Mouse (Mus musculus) liver, embryonic 12.5 days (tissue): ENCODE measurements at regions not wholly inside any gene's neighbourhood (a gene's known extent, or its start where the extent isn't known, plus 50 kb on each side); places are given as distances from the start of the nearest gene placed in this dataset.

Experiments used
- ATAC-seq: fragments of 200-750 bp; cut with Nextera tagmentation; 2 replicates; pipeline ENCODE4 v1.8.0; 2017; ENCODE audit warnings: moderate number of reproducible peaks, mild to moderate bottlenecking, moderate library complexity
- H3K27ac ChIP-seq: fragments of 300-500 bp; sonication (generic); 2 replicates; pipeline ENCODE4 v1.5.1; 2016; ENCODE audit warnings: mild to moderate bottlenecking
- H3K27me3 ChIP-seq: fragments of 300-500 bp; sonication (generic); replicated peaks from 2 replicates; pipeline ENCODE4 v1.6.1; 2016; ENCODE audit warnings: mild to moderate bottlenecking, moderate library complexity
- H3K36me3 ChIP-seq: fragments of 300-500 bp; sonication (generic); 2 replicates; pipeline ENCODE4 v1.6.1; 2016; ENCODE audit warnings: mild to moderate bottlenecking, moderate library complexity
- H3K4me1 ChIP-seq: fragments of 300-500 bp; sonication (generic); 2 replicates; pipeline ENCODE4 v1.6.1; 2016
- H3K4me2 ChIP-seq: fragments of 300-500 bp; sonication (generic); 2 replicates; pipeline ENCODE4 v1.6.1; 2016; ENCODE audit warnings: mild to moderate bottlenecking, moderate library complexity
- H3K4me3 ChIP-seq: fragments of 300-500 bp; sonication (generic); 2 replicates; pipeline ENCODE4 v1.5.1; 2016; ENCODE audit warnings: mild to moderate bottlenecking, moderate library complexity
- H3K9ac ChIP-seq: fragments of 300-500 bp; sonication (generic); 2 replicates; pipeline ENCODE4 v1.6.1; 2016; ENCODE audit warnings: mild to moderate bottlenecking, moderate library complexity
- H3K9me3 ChIP-seq: fragments of 300-500 bp; sonication (generic); replicated peaks from 2 replicates; pipeline ENCODE4 v1.6.1; 2016; ENCODE audit warnings: mild to moderate bottlenecking, moderate library complexity
- WGBS: fragments of 180-500 bp; shearing (Covaris S2); methylation state at CpG from one replicate; pipeline ENCODE4 v1.1.7; 2016; ENCODE audit not compliant: insufficient replicate concordance; 5-methylcytosine and 5-hydroxymethylcytosine counted together

DNA sequence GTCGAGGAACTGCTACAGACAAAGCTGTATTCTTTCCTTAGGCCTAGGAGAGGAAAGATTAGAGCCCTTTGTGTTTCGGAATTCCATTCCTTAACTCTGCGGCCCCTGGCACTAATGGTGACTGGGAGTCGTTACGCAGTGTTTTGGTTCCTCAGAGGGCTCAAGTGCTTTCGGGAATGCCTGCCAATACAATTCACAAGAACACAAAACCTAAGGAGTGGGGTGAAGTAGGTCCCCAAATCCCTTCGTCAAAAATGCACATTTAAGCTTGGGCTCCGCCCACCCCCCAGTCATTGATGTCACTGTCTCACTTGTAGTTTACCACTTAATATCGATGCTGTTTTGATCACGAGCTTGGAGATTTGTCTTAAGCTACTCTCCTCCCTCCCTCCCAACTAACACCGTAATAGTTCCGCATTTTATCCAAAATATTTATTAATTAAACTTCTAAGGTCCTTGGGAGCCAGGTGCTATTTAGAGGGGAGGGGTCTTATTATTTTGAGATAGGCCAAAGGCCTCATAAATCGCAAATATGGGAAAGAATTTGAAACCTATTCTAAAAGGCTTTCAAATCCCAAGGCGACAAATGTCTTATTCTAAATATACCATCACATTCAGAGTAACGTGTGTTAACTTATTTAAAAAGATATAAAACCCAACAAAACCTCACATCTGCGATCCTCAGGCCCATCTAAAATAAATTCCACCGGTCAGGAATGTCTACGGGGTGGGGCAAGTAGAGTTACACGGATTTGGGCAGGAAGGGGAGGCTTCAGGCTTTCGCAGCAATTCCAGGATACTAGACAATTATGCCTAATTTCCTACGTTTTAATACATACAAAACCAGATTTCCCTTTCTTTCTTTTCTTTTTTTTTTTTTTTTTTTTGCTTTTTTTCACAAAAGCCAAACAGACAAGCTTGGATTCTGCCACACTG lies 75.6 kb upstream of the Chd2 start:
- peak overlapping the region; percentile 80 for H3K4me2 ChIP-seq
- peak overlapping the region; percentile 98 for H3K27ac ChIP-seq
- peak overlapping the region; percentile 79 for H3K4me3 ChIP-seq
- H3K9me3 ChIP-seq, result no peaks in the 10 kb centered on the region
- no peak for ATAC-seq
- H3K4me1 ChIP-seq, result peaks cover 37% of the 10 kb centered on the region
- WGBS, result 20% methylated on average over 21 of the region's 21 CpGs
- no peaks in the 10 kb centered on the region for H3K36me3 ChIP-seq
- H3K9ac ChIP-seq, result peak overlapping the region; percentile 93
- H3K27me3 ChIP-seq, result no peaks in the 10 kb centered on the region

DNA sequence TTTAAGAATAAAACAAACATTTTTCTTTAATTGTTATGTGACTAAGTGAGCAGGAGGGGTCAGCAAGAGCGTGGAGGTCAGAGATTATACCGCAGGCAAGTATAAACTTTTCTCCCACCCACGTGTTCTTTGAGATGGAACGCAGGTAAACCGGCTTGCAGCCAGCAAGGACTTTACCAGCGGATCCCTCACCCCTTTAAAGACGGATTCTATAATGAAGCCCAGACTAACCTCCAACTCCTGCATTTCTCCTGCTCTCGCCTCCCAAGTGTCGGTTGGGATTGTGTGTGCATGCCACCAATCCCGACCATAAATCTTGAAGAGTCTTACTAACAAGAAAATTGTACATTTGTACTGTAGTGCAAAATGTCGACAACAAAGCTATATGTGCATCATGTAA lies 74.4 kb upstream of the Chd2 start:
- Histone ChIP-seq H3K27ac (peak overlapping the region; percentile 98; the same call in 1 of the 2 replicates), H3K27me3 (no peaks in the 10 kb centered on the region), H3K4me2 (no peak overlapping the region), H3K36me3 (no peaks in the 10 kb centered on the region), H3K9ac (0 out of 2 replicates have a peak overlapping the region, but pooled peaks have one; percentile 2), H3K4me1 (peaks cover 37% of the 10 kb centered on the region), H3K9me3 (no peaks in the 10 kb centered on the region), H3K4me3 (no peak overlapping the region)
- WGBS, result 68% methylated on average over 11 of the region's 11 CpGs
- ATAC-seq, result no peak

DNA sequence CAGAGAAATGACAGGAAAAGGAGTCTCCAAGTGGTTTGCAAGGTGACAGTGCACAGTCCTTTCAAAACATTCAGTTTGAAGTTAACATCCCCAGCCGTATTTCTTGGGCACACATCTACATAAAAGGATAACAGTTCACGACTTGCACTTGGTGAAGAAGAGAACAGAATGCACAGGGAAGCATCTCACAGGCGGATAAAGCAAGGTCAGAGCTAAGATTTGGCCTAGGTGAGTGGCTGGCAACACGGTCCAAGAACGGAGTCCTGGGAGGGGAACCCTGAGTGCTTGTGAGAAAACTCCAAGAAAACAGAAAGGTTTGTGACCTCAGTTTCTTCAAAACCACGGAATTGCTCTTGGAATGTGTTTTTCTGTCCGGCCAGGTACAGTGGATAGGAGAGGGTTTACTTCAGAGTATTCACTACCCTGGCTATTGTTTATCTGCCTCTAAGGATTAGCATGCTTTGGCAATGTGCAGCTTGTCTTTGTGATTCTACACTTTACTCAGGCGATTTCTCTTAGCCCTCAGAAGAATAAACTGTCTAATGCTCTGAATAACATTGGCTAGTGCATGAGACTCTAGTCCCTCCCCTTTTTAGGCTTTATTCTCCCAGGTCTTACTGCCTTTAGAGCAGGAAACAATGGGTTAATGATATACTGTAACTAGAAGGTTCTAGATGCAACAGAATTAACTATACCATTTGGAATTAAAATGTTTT lies 73.4 kb upstream of the Chd2 start:
- WGBS, result 72% methylated on average over 8 of the region's 8 CpGs
- no peak for ATAC-seq

DNA sequence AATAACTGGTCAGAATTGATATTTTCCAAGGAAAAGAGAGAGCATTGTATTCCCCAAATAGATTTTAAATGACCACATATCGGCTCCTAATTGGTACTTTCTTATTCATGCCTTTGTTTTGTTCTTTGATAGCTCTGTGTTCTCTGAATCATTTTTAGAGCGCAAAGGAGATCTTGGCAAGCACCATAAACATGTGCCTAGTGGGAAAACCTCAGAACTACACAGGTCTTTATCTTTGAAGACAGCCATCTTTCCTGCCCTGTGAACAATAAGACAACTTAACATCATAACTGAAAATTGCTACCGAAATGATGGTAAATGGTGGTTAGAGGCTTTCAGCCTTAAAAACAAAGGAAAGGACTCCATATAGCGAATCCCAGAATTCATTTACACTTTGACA lies 72.7 kb upstream of the Chd2 start:
- no peak overlapping the region for H3K4me3 ChIP-seq
- WGBS, result 74% methylated on average over 4 of the region's 4 CpGs
- no peaks in the 10 kb centered on the region for H3K9me3 ChIP-seq
- H3K36me3 ChIP-seq, result no peaks in the 10 kb centered on the region
- no peaks in the 10 kb centered on the region for H3K27me3 ChIP-seq
- peaks cover 30% of the 10 kb centered on the region for H3K4me1 ChIP-seq
- no peak overlapping the region for H3K4me2 ChIP-seq
- no peak overlapping the region for H3K9ac ChIP-seq
- no peak overlapping the region for H3K27ac ChIP-seq
- ATAC-seq, result no peak

More for the DNA sequence above, 73.4 kb upstream of the Chd2 start:
- H3K4me1 ChIP-seq, result peaks cover 34% of the 10 kb centered on the region
- no peaks in the 10 kb centered on the region for H3K9me3 ChIP-seq
- H3K4me3 ChIP-seq, result no peak overlapping the region
- no peak overlapping the region for H3K27ac ChIP-seq
- no peak overlapping the region for H3K9ac ChIP-seq
- H3K4me2 ChIP-seq, result no peak overlapping the region
- H3K36me3 ChIP-seq, result no peaks in the 10 kb centered on the region
- no peaks in the 10 kb centered on the region for H3K27me3 ChIP-seq

DNA sequence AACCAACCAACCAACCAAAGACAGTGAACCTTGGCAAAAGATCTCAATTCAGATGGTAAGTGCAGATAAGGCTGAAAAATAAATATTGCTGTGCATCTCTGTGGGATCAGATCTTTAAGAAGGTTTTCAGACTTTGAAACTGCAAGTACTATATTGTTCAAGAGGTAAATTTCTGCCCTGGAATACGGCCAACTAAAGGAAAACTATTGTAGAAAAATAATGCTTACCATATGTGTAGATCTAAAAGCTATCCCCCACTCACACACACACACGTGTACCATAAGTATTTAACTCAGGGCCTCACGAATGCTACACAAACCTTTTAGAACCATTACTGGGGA lies 71.1 kb upstream of the Chd2 start:
- Histone ChIP-seq H3K27ac (no peak overlapping the region), H3K9ac (no peak overlapping the region)
- 70% methylated on average over 3 of the region's 3 CpGs for WGBS

DNA sequence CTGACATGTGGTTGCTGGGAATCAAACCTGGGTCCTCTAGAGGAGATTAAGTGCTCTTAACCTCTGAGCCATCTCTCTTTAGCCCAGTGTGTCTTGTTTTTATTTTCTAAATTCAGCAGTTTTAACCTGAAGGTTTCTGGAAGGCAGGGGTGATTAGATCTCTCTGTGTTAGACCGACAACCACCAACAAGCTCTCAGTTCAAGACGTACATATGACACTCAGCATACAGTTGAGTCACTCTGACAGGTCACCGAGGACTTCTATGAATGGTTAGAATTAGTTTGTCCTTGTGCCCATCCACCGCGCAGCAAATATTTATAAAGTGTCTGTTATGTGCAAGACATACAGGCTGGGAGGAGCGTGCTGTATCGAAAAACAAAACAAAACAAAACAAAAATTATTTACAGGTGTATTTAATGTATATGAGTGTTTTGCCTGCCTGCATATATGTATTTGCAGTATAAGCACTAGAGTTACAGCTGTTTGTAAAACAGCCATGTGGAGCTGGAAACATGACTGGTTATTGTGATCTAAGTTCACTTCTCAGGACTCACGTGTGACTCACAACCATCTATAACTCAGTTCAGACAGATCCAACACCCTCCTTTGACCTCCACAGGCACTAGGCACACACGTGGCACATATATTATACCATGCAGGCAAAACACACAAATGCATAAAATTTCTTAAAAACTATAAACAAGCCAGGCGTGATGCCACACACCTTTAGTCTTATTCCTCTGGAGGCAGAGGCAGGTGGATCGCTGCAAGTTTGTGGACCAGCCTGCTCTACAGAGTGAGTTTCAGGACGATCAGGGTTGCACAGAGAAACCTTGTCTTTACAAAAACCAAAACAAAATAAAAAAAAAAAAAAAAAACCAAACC lies 70.5 kb upstream of the Chd2 start:
- no peaks in the 10 kb centered on the region for H3K36me3 ChIP-seq
- WGBS, result 81% methylated on average over 12 of the region's 12 CpGs
- H3K4me3 ChIP-seq, result no peak overlapping the region
- no peak overlapping the region for H3K27ac ChIP-seq
- ATAC-seq, result no peak
- no peaks in the 10 kb centered on the region for H3K27me3 ChIP-seq
- H3K9ac ChIP-seq, result no peak overlapping the region
- no peak overlapping the region for H3K4me2 ChIP-seq
- H3K9me3 ChIP-seq, result no peaks in the 10 kb centered on the region
- H3K4me1 ChIP-seq, result peaks cover 39% of the 10 kb centered on the region

More for the DNA sequence above, 71.1 kb upstream of the Chd2 start:
- peaks cover 40% of the 10 kb centered on the region for H3K4me1 ChIP-seq
- H3K9me3 ChIP-seq, result no peaks in the 10 kb centered on the region
- H3K36me3 ChIP-seq, result no peaks in the 10 kb centered on the region
- ATAC-seq, result no peak
- H3K4me3 ChIP-seq, result no peak overlapping the region
- H3K27me3 ChIP-seq, result no peaks in the 10 kb centered on the region
- H3K4me2 ChIP-seq, result no peak overlapping the region

DNA sequence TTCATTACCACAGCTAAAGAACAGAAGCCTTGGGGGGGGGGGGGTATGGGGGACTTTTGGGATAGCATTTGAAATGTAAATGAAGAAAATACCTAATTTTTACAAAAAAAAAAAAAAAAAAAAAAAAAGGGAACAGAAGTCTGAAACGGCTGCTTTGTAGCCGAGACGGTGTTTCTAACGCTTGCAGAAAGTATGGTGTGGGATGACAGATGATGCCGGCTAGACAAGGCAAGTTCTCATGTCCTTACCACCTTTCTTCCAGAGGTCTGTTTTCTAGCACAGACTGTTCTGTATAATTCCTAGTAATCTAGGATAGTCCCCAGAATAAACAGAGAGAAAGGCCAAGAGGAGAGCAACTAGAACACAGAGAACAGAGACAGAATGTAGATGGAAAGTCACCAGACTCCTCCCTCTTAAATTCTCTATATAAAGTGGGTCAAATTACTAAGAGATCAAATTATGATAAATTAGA lies 67.2 kb upstream of the Chd2 start:
- Histone ChIP-seq H3K27me3 (peaks cover 6% of the 10 kb centered on the region; the same call in 1 of the 2 replicates), H3K9ac (no peak overlapping the region), H3K27ac (no peak overlapping the region), H3K4me1 (peaks cover 35% of the 10 kb centered on the region), H3K4me2 (peak overlapping the region; percentile 83), H3K9me3 (no peaks in the 10 kb centered on the region), H3K4me3 (no peak overlapping the region), H3K36me3 (no peaks in the 10 kb centered on the region)
- 32% methylated on average over 5 of the region's 5 CpGs for WGBS
- ATAC-seq, result no peak

DNA sequence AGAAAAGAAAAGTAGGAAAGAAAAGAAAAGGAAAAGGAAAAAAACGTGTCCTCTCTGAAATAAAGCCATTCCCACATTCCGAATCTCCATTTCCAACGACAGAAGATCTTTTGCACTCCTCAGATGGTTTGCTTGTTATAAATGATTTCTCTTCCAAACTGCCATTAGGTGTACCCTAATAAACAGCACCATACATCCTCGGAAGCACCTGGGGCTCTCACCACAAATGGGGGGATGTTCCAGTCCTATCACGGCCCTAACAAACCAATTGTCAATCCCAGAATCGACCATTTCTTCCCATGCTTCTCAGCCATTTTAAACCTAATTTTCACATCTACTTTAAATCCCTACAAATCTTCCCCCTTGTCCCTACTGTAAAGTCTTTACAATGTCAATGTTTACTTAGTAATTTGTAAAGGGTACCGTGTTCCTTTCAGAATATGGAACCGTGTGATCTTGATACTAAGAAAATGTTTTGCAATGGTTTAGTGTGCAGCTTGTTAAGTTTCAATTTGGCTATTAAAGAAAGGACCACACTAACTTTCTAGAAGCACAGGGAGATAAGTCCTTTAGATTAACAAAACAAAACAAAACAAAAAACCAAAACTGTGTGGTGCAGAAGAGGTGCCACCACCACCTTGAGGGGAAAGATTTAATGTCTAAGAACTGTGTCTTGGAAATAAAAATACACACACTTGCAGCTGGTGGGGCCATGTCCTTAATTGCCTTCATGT lies 66.6 kb upstream of the Chd2 start:
- Histone ChIP-seq H3K4me1 (peaks cover 35% of the 10 kb centered on the region), H3K27ac (peak overlapping the region; percentile 79; the same call in 1 of the 2 replicates), H3K27me3 (peaks cover 6% of the 10 kb centered on the region; the same call in 1 of the 2 replicates), H3K4me3 (peak overlapping the region; percentile 59), H3K4me2 (peak overlapping the region; percentile 83), H3K36me3 (no peaks in the 10 kb centered on the region), H3K9me3 (no peaks in the 10 kb centered on the region), H3K9ac (peak overlapping the region; percentile 73)
- WGBS, result 31% methylated on average over 8 of the region's 8 CpGs
- ATAC-seq, result no peak

DNA sequence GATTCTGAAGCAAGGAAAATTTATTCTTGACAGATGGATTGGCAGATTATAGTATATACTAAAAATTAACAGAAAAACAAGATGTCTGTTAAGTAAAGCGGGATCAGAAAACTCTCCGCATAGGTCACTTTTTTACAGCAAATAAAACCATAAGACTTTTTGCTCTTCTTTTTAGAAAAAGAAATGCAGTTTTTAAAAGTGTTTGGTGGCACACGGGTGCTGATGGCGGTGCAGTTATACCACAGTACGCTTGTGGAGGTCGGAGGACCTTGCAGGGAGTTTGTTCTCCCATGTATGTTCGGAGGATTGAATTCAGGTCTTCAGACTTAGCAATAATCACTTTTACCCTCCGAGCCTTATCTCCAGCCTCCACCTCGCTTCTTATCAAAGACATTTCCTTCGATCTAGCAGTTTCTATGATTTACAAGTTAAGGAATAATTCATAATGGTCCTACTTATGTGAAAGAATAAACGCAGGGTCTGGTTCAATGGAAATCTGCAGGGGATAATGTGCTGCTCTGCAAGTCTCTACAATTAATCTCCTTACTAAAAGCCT lies 65.9 kb upstream of the Chd2 start:
- WGBS, result 7% methylated on average over 11 of the region's 11 CpGs
- H3K27me3 ChIP-seq, result peaks cover 6% of the 10 kb centered on the region; the same call in 1 of the 2 replicates
- H3K4me1 ChIP-seq, result peaks cover 35% of the 10 kb centered on the region
- H3K9me3 ChIP-seq, result no peaks in the 10 kb centered on the region
- H3K4me2 ChIP-seq, result peak overlapping the region; percentile 83
- H3K9ac ChIP-seq, result peak overlapping the region; percentile 73
- no peak for ATAC-seq
- H3K27ac ChIP-seq, result peak overlapping the region; percentile 79
- peak overlapping the region; percentile 59 for H3K4me3 ChIP-seq
- H3K36me3 ChIP-seq, result no peaks in the 10 kb centered on the region

DNA sequence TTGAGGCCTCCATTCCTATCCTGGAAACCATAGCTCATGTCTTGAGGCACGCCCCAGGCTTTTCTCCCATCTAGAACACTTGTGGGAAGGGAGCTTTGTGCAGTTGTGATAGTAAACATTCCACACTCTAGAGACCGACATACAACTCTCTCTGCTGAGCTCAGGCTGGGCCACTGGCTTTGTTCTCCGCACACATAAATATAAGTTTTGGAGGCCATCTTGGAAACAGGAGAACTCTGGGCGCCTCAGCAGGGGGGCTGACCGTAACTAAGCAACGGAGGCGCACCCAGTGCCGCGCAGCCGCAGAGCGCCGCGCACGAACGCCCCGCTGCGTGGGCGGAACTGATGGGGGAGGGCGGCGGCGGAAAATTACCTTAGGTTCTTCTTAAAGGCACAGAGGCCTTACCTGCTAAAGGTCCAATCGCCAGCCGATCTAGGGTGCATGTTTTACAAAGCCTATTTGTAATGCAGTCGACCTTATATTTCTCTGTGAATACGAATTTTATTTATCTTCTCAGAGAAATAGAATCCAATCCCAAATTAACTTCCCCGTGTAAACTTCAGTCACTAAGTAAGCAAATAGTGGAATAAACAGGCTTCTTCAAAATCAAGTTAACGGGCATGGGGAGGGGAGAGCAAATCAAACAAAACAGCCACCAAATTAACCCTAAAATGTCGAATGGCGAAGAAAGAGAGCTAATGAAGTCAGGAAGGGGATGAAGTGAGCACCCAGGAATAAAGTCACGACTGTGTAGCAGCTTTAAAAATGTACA lies 65.2 kb upstream of the Chd2 start:
- no peaks in the 10 kb centered on the region for H3K9me3 ChIP-seq
- 3% methylated on average over 30 of the region's 30 CpGs for WGBS
- H3K9ac ChIP-seq, result peak overlapping the region; percentile 73
- H3K27me3 ChIP-seq, result peaks cover 6% of the 10 kb centered on the region; the same call in 1 of the 2 replicates
- H3K4me1 ChIP-seq, result peaks cover 39% of the 10 kb centered on the region
- peak overlapping the region; percentile 79 for H3K27ac ChIP-seq
- no peaks in the 10 kb centered on the region for H3K36me3 ChIP-seq
- H3K4me3 ChIP-seq, result peak overlapping the region; percentile 59
- peak; percentile 95 for ATAC-seq
- H3K4me2 ChIP-seq, result peak overlapping the region; percentile 83
